In the genomic region with DNA sequence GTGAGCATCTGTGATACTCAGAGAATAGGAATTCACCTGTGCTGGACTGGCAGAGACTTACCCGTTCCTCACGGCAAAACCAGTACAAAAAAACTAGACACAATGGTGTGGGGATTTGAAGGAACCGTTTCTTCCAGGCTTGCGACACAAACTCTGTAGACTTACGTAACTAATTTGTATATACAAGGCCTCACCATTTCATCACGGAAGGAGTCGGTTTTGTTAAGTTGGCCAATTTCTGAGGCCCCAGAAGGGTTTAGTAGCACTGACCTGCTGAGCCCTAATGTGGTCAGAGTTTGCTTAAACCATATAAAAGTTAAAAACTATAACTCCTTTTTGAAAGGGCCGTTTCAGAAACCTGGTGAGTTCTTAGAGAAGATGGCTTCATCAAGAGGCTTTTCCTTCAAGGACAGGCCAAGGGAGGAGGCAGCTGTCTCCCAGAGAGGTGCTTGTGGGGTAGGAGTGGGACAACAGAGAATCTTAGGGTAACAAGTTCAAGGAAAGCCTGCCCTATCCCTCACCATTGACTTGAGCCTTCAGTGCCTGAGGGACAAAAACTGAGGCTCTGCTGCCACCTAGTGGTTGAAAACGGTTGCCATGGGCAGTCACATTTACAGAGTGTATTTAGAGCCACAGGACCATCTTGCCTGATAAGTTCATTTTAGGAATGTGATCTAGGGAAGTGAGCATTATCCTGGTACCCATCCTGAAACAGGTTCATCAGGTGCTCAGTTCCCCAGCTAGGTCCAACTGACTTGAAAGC, we compare ENCODE assay signal across 9 mouse cellular contexts.
DNase-seq lines count a peak whose midpoint lies in the region; ATAC-seq and TF ChIP-seq lines count a peak whose summit lies in the region.
"Had no signal": no experiment of that assay in that cellular context is flagged by ENCODE, and none has a peak within 500 bp of the region (broad histone marks: within the 10 kb centered on the region; RNA-seq: fewer than 3 reads in every experiment).

No protein-coding gene starts in this region.

- H3K4me3 ChIP-seq in forebrain, embryonic 12.5 days (replicated peaks), result no peak overlapping the region
- H3K4me3 ChIP-seq in lung, embryonic 14.5 days (ENCODE audit: low read depth, low read length), result no peak overlapping the region
- no peak overlapping the region for H3K4me3 ChIP-seq in olfactory bulb, adult 2 months (ENCODE audit: insufficient read depth, low read depth, low read length)
- H3K4me3 ChIP-seq: limb, embryonic 15.5 days had no signal

- TF ChIP-seq POLR2A in olfactory bulb, adult 2 months (IDR thresholded peaks at IDR 0.05; ENCODE audit: insufficient read depth, low read depth, low read length), result no peak

- ATAC-seq in forebrain, embryonic 12.5 days (ENCODE audit: low FRiP score), result peak; percentile 53; the same call in 1 of the 2 replicates
- peak; percentile 84 for ATAC-seq in lung, embryonic 14.5 days (ENCODE audit: insufficient read depth)

- no peaks in the 10 kb centered on the region for H3K36me3 ChIP-seq in forebrain, embryonic 12.5 days (replicated peaks)
- H3K36me3 ChIP-seq in lung, embryonic 14.5 days (ENCODE audit: insufficient read depth), result no peaks in the 10 kb centered on the region
- H3K36me3 ChIP-seq: limb, embryonic 15.5 days had no signal

- DNase-seq in ES-CJ7 (ENCODE audit: low read depth, low spot score), result peak; percentile 81
- peak; percentile 52 for DNase-seq in c-Kit-positive CD71-positive TER-119-negative erythroid progenitor cells, embryonic 14.5 days (ENCODE audit: low read depth)
- DNase-seq in heart, postnatal 4 days, result peak; percentile 89
- peak; percentile 64 to 94 for DNase-seq in layer of hippocampus, adult 18-20 months (ENCODE audit: low spot score in 2 of 2)
- DNase-seq in lung, embryonic 14.5 days, result peak; percentile 97
- peak; percentile 41 to 57 for DNase-seq in thymus, adult 18-20 months

- H3K27ac ChIP-seq in forebrain, embryonic 12.5 days, result no peak overlapping the region
- no peak overlapping the region for H3K27ac ChIP-seq in lung, embryonic 14.5 days (ENCODE audit: low read depth)
- no peak overlapping the region for H3K27ac ChIP-seq in olfactory bulb, adult 2 months (ENCODE audit: insufficient read depth, low read depth, low read length)
- H3K27ac ChIP-seq: limb, embryonic 15.5 days had no signal

- no peaks in the 10 kb centered on the region for H3K9me3 ChIP-seq in forebrain, embryonic 12.5 days
- H3K9me3 ChIP-seq in lung, embryonic 14.5 days (ENCODE audit: low read depth, low read length), result no peaks in the 10 kb centered on the region
- H3K9me3 ChIP-seq: limb, embryonic 15.5 days had no signal

- no peaks in the 10 kb centered on the region for H3K27me3 ChIP-seq in forebrain, embryonic 12.5 days
- no peaks in the 10 kb centered on the region for H3K27me3 ChIP-seq in lung, embryonic 14.5 days (ENCODE audit: insufficient read depth, low read length)

- H3K4me1 ChIP-seq in forebrain, embryonic 12.5 days, result no peaks in the 10 kb centered on the region
- H3K4me1 ChIP-seq in lung, embryonic 14.5 days (ENCODE audit: insufficient read depth), result no peaks in the 10 kb centered on the region
- H3K4me1 ChIP-seq in olfactory bulb, adult 2 months (ENCODE audit: control insufficient read depth, insufficient read depth, low read length), result no peaks in the 10 kb centered on the region
- H3K4me1 ChIP-seq: limb, embryonic 15.5 days had no signal

- no peak overlapping the region for H3K4me2 ChIP-seq in forebrain, embryonic 12.5 days
- H3K4me2 ChIP-seq in lung, embryonic 14.5 days, result no peak overlapping the region
- H3K4me2 ChIP-seq: limb, embryonic 15.5 days had no signal

- peak; percentile 98 for TF ChIP-seq CTCF in lung, embryonic 14.5 days (IDR thresholded peaks at IDR 0.05; ENCODE audit: low read depth)
- TF ChIP-seq CTCF in olfactory bulb, adult 2 months (IDR thresholded peaks at IDR 0.05; ENCODE audit: insufficient read depth, low read depth, low read length), result peak; percentile 56

- H3K9ac ChIP-seq in forebrain, embryonic 12.5 days, result no peak overlapping the region
- no peak overlapping the region for H3K9ac ChIP-seq in lung, embryonic 14.5 days
- H3K9ac ChIP-seq: limb, embryonic 15.5 days had no signal

- 73% methylated on average over 9 of the region's 9 CpGs for WGBS in forebrain, embryonic 12.5 days
- WGBS in lung, embryonic 14.5 days, result 61% methylated on average over 9 of the region's 9 CpGs
- 62% methylated on average over 9 of the region's 9 CpGs for WGBS in olfactory bulb, adult 2 months
